Mouse (Mus musculus) ES-Bruce4 (cell line): ENCODE data around the gene Crtac1. TPM values are rescaled to one million over a fixed set of nuclear protein-coding genes. Genes with fewer than 3 reads are reported as not detected.
A peak's percentile ranks its signal among the peaks of the same experiment; 100 is the strongest.

Source experiments
- H3K27ac ChIP-seq: 2 replicates; pipeline ENCODE4 v1.5.1; 2012; ENCODE audit warnings: low read length, inconsistent platforms; ENCODE audit not compliant: insufficient read depth
- H3K27me3 ChIP-seq: 2 replicates; pipeline ENCODE4 v1.6.1; 2012; ENCODE audit warnings: mild to moderate bottlenecking, low read length, inconsistent platforms; ENCODE audit not compliant: control insufficient read depth, poor library complexity, insufficient read depth, severe bottlenecking
- H3K36me3 ChIP-seq: 2 replicates; pipeline ENCODE4 v1.6.1; 2012; ENCODE audit warnings: inconsistent platforms, mild to moderate bottlenecking, low read length, moderate library complexity; ENCODE audit not compliant: control insufficient read depth, poor library complexity, insufficient read depth, severe bottlenecking
- H3K4me1 ChIP-seq: one replicate; pipeline ENCODE4 v1.8.1; 2011; ENCODE audit warnings: low read length; ENCODE audit not compliant: control insufficient read depth, insufficient read depth
- H3K4me3 ChIP-seq: 2 replicates; pipeline ENCODE4 v1.5.1; 2011; ENCODE audit warnings: low read depth, mild to moderate bottlenecking, low read length
- H3K9ac ChIP-seq: 2 replicates; pipeline ENCODE4 v1.6.1; 2012; ENCODE audit warnings: low read depth, mild to moderate bottlenecking, inconsistent platforms; ENCODE audit not compliant: poor library complexity, severe bottlenecking
- H3K9me3 ChIP-seq: replicated peaks from 2 replicates; pipeline ENCODE4 v1.6.1; 2012; ENCODE audit warnings: mild to moderate bottlenecking, low read length, inconsistent platforms; ENCODE audit not compliant: control insufficient read depth, poor library complexity, insufficient read depth, severe bottlenecking
- CTCF ChIP-seq: IDR thresholded peaks from one replicate; pipeline ENCODE4 v1.8.1; 2011; ENCODE audit warnings: low read depth, low read length
- EP300 ChIP-seq: IDR thresholded peaks from 2 replicates; pipeline ENCODE4 v1.6.1; 2011; ENCODE audit warnings: low read depth, low read length; ENCODE audit not compliant: insufficient read depth
- POLR2A ChIP-seq: IDR thresholded peaks from one replicate; pipeline ENCODE4 v1.8.1; 2011; ENCODE audit warnings: low read length; ENCODE audit not compliant: insufficient read depth
- polyA plus RNA-seq: library from polyadenylated mRNA; stranded (reverse); fragments of >200 nt; gene quantifications from 2 replicates; pipeline ENCODE4 v1.2.4, GENCODE M21; 2011; ENCODE audit warnings: low read depth; ENCODE audit not compliant: missing spikeins, insufficient read depth, insufficient read length

Crtac1 gene
- polyA plus RNA-seq, 1 experiment, result 12.7 TPM

DNA sequence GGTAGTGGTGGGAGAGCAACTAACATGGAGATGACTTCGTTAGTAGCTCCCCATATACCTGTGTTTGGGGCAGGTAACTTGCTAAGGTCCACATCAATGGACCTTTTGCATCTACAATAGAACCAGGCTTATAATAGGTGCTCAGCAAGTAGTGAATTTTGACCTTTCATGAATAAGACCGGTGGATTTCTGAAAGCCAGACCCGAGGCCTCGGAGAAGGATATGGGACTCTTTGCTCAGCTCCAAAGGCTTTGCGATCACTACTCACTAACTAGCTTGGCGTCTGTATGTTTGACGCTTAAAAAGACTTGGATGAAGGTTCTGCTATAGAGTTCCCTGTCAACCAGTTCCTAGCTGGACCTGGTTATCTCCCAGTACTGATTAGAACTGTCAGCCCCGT lies 1.2 kb upstream of the Crtac1 start:
- Histone ChIP-seq H3K36me3 (no peaks in the 10 kb centered on the region), H3K9ac (peak overlapping the region; percentile 82; the same call in 1 of the 2 replicates), H3K27ac (no peak overlapping the region), H3K4me3 (peak overlapping the region; percentile 81), H3K4me1 (no peaks in the 10 kb centered on the region), H3K9me3 (no peaks in the 10 kb centered on the region), H3K27me3 (no peaks in the 10 kb centered on the region)
- TF ChIP-seq CTCF, result no peak
- no peak for TF ChIP-seq POLR2A
- no peak for TF ChIP-seq EP300

DNA sequence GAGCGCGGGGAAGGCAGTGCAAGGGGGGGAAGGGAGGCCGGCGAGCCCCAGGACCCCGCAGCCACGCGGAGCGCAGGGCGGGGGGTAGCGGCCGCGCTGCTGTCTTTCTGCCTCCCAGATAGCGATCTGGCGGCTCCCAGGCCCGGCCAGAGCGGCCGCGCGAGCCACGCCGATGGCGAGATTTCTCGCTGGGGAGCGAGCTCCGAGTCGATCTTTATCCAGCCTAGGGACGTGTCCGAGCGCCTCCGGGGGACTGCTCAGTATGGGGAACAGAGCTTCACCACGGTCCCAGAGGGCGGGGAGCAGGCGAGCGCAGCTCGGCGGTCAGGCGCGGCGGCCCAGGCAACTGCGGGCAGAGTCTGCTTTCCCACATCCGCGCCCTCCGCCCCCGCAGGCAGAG lies 608 bp upstream of the Crtac1 start:
- Histone ChIP-seq H3K9ac (peak overlapping the region; percentile 82), H3K36me3 (no peaks in the 10 kb centered on the region), H3K4me1 (no peaks in the 10 kb centered on the region), H3K27me3 (no peaks in the 10 kb centered on the region), H3K27ac (no peak overlapping the region), H3K9me3 (no peaks in the 10 kb centered on the region), H3K4me3 (peak overlapping the region; percentile 81)
- TF ChIP-seq EP300 (no peak), CTCF (no peak), POLR2A (no peak)

DNA sequence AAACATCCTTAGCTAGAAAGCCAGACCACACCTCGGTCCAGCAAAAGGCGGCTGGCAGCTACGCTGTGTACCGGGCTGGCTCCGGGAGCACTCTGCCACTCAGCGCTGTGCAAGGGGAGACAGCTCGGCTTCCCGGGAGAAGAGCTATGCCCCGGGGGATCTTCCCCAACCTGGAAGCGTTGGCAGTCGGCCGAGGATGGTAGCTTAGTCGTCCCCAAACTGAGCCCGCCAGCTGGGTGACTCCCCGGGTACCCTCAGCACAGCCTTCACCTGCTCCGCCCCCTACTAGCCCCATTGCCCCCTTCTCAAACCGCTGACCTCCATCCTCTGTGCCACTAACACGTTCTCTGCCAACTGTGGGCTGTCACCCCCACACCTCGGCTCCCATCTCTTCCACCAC lies 602 bp downstream of the Crtac1 start:
- H3K27ac ChIP-seq, result no peak overlapping the region

DNA sequence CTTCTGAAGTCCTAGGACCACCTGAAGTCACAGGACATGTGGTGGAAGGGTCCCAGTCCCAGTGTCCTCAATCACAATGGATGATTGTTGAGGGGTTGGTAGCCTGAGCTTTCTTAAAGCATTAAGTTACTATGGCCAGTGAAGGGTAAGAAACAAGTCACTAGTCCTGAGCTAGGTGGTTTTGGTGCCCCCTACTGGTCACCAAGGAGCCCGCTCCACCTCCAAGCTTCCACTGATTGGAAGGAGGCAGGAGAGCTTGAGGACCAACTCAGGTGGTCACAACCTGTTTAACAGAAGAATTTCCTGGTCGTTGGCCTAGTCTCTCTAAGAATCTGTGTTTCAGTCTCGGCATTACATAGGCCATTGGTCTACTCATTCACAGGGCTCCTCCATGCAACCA lies 2.2 kb downstream of the Crtac1 start:
- no peaks in the 10 kb centered on the region for H3K36me3 ChIP-seq
- H3K4me1 ChIP-seq, result no peaks in the 10 kb centered on the region
- H3K4me3 ChIP-seq, result no peak overlapping the region
- no peak overlapping the region for H3K9ac ChIP-seq
- no peak overlapping the region for H3K27ac ChIP-seq
- no peaks in the 10 kb centered on the region for H3K27me3 ChIP-seq
- peak; percentile 77 for TF ChIP-seq CTCF
- no peak for TF ChIP-seq POLR2A
- no peak for TF ChIP-seq EP300
- H3K9me3 ChIP-seq, result no peaks in the 10 kb centered on the region

More for the DNA sequence above, 602 bp downstream of the Crtac1 start:
- Histone ChIP-seq H3K9me3 (no peaks in the 10 kb centered on the region), H3K4me3 (peak overlapping the region; percentile 81), H3K36me3 (no peaks in the 10 kb centered on the region), H3K9ac (peak overlapping the region; percentile 82), H3K27me3 (no peaks in the 10 kb centered on the region), H3K4me1 (no peaks in the 10 kb centered on the region)
- TF ChIP-seq POLR2A, result no peak
- no peak for TF ChIP-seq EP300
- no peak for TF ChIP-seq CTCF

DNA sequence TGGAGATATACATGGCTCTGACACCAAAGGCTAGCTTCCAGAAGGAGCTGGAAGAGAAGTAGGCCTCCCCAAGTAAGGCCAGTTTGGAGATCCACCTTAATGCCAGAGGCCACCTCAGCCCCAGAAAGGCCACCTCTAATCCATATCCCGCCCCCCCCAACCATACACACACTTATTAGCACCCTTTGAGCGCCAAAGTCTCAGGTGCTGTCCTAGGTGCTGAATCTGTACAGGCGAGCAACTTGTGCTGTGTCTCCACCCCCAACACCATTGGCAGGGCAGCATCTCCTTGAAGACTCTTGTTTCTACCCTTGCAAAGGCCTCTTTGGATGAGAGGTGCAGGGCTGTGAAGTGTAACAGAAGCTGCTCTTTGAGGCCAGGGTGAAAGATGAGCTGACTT lies 6.4 kb downstream of the Crtac1 start:
- TF ChIP-seq EP300 (no peak), CTCF (no peak)
- Histone ChIP-seq H3K36me3 (no peaks in the 10 kb centered on the region), H3K4me3 (no peak overlapping the region), H3K9ac (no peak overlapping the region), H3K9me3 (0 out of 2 replicates have a peak, but pooled peaks cover 2% of the 10 kb centered on the region), H3K4me1 (no peaks in the 10 kb centered on the region), H3K27me3 (no peaks in the 10 kb centered on the region), H3K27ac (no peak overlapping the region)

DNA sequence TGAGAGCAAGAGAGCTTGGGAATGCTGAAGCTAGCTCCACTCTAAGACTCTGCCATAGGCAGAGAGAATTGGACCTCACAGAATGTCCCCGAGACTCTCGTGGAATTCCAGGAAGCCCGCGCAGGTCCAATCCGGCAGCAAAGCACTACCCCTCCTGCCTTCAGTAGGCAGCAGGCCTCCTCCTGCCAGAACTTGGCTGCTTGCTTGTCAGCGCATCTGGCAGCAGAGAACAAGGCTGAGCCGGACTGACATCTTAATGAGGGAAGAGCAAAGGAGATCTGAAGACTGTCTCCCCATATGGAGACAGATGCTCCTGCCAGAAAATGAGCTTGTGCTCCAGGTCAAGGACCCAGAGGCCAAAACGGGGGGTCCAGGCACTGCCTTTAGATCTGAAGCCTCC lies 16.5 kb downstream of the Crtac1 start:
- H3K9me3 ChIP-seq, result no peaks in the 10 kb centered on the region
- H3K36me3 ChIP-seq, result no peaks in the 10 kb centered on the region
- H3K4me1 ChIP-seq, result peaks cover 2% of the 10 kb centered on the region
- no peak overlapping the region for H3K27ac ChIP-seq
- TF ChIP-seq EP300 (no peak), CTCF (no peak)
- no peak overlapping the region for H3K9ac ChIP-seq
- H3K4me3 ChIP-seq, result no peak overlapping the region
- H3K27me3 ChIP-seq, result no peaks in the 10 kb centered on the region

DNA sequence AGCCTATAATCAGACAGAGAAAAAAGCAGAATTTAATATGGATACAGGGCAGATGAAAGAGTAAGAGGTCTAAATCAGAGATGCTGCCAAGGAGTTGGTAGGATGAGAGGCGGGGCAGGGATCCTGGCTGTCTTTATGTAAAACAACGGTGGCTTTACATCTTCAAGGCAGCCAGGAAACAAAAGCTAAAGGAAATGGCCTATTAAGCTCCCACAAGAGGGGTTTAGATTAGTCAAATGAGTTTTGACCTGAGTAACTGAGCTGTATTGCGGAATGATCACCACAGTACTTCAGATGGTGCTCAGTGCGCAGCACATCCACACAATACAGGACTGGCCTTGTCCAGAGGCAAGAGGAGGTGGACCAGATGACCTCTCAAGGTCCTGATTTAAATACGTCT lies 21.7 kb downstream of the Crtac1 start:
- Histone ChIP-seq H3K27ac (0 out of 2 replicates have a peak overlapping the region, but pooled peaks have one; percentile 47), H3K9ac (no peak overlapping the region), H3K27me3 (no peaks in the 10 kb centered on the region), H3K4me3 (no peak overlapping the region), H3K9me3 (no peaks in the 10 kb centered on the region), H3K36me3 (no peaks in the 10 kb centered on the region), H3K4me1 (peaks cover 2% of the 10 kb centered on the region)
- no peak for TF ChIP-seq POLR2A
- no peak for TF ChIP-seq CTCF
- peak; percentile 88; the same call in 1 of the 2 replicates for TF ChIP-seq EP300
